Mouse (Mus musculus) T-helper 2 cell (primary cell): ENCODE data around the gene Rtn4rl1.

ENCODE experiments used
- in situ Hi-C: fragments of 300-600 bp; cut with MboI, MseI; formaldehyde crosslinking; loops from one replicate; pipeline ENCODE4 v1.15.1; 2025; ENCODE audit warnings: high pct_unique_total_duplicates

Gene Rtn4rl1

DNA sequence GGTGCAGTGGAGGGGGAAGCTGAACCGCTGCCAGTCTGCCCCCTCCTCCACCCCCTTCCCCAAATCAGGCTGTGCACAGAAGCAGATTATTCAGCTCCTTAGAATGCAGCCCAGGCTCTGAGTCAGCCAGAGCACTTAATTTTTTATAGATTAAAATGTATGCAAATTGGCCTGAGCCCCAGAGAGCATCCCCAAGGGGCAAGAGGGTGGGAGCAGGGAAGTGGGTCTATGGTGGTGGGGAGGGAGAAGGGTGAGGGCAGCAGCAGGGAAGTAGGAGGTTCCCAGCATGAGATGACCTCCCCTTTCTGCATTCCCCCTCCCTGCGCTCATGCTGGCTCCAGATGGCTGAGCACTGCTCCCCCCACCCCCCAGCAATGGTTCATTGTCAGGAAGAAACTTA is 8.6 kb upstream of the Rtn4rl1 start:
- in situ Hi-C loops, result loop anchor here (5.0 kb wide), 2 partner anchors 42 to 102 kb away; no protein-coding TSS in a partner anchor

DNA sequence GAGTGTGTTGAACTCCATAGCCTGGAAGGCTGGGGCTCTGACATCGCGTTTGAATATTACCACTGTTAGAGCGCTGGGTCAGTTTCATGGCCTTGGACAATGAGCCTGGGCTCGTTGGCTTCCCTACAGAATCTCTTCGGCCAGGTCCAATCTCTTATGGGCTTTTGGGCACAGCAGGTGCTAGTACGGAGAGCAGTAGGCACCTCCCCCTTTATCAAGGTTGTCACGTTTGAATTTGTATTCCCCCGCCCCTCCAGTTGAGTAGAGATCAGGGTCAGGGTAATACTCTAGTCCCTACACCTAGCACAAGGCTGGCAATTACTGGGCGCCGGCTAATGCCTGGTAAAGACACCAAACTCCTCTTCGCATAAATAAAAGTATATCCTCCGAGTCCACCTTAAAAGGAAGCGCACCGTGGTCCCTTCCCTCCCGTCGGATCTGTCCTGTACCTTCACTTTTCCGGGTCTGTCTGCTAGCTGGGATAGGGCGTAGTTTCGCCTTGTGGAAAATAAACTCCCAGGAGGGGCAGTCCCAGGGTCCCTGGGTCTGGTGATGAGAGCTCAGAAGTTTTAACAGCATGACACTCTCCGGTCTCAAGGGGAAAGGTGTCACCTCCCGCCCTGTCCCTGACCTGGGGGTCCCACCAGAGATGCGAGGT is 3.7 kb upstream of the Rtn4rl1 start:
- in situ Hi-C loops, result no loop called here

DNA sequence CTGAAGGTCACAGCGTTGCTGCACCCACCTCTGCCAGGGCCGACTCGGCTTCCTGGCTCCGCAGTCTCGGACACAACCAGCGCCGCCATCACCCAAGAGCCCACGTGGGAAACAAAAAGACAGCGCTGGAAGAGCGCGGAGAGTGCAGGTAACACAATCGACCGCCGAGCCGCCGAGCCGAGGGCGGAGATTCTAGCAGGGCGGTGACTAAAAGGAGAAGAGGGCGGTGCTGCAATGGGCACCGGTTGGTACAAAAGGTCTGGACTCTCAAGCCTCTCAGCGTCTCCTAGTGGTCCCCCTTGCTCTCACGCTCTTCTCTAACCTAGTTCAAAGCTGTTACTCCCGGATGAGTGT is 3.2 kb upstream of the Rtn4rl1 start:
- in situ Hi-C loops, result no loop called here

DNA sequence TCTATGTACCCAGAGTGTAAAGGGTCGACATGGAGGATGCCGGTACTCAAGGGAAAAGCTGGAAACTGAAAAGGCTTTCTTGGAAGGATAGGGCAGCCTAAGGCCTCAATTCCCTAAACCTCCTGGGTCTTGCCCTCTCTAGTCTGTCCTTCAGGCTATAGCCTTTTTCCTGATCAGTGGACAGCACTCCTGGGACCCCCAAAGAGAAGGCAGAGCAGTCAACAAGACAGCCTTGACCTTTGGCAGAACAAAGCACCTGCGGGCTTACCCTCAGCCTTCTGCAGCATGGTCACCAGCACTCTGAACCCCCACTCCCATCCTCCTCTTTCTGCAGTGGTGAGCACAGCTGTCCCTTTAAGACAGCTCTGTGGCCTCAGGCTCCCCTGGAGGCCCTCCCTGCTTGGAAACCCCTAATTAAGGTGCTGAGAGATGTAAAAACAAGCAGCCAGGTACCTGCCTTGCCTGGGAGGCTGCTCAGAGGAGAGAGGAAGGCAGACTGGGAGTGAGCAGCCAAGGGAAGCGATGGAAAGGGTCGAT is 2.6 kb upstream of the Rtn4rl1 start, which contains the start of gene Dph1:
Gene Dph1, minus strand, starts transcription at position 337 of the 537 bp plus-strand sequence.
- in situ Hi-C loops, result no loop called here

DNA sequence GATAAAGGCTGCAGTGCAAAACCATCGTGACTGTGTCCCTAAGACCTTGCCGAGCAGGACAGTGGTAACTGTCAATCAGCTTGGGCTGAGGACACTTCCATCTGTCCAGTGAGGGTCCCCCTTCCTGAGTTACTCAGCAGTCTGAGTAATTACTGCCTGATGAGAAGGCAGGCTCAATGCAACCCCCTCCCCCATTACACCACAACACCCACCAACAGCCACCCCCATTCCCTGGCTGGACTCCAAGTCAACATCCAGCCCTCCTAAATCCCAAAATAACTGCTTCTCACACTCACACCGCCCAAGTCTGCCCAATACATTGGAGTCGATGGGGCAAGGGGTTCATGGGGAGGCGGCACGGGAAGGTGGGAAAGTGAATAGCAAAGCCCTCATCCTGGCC is 1.7 kb upstream of the Rtn4rl1 start:
- in situ Hi-C loops, result no loop called here

DNA sequence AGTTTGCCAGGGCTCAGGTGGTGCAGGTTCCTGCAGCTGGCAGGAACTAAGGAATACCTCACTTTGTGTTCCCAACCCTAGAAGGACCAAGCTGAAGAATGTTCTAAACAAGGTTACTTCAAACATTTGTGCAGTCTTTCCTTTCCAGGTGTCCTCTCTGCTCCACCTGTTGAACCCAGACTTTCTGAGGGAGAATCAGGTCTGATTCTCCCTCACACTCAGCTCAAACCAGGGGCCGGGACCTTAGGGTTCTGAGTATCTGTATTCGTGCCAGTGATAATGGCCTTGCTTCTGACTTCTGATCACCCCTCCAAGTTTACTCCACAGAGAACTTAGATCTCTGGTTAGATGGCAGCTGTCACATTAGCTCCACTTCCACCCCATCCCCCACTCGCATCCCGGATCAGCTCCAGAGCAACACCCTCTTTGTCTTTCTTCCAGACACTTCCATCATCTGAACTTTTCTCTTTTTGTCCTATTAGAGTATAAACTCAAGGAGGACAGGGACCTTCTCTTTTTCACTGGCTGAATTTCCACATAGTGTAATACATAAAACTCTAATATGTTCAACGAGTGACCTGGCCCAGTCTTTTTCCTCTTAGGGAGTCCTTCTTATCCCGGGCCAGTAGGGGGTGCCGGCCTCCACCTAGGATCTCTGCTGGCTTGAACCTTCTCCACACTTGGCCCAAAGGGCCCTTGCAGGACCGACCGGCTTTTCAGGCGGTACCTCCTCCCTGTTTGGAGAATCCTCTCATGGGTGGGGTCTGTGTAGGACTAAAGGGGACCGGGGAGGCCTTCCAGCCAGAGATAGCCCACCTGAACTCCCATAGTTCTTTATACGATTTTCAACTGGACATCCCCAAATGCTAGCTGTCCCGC is 1.0 kb upstream of the Rtn4rl1 start:
- in situ Hi-C loops, result no loop called here

DNA sequence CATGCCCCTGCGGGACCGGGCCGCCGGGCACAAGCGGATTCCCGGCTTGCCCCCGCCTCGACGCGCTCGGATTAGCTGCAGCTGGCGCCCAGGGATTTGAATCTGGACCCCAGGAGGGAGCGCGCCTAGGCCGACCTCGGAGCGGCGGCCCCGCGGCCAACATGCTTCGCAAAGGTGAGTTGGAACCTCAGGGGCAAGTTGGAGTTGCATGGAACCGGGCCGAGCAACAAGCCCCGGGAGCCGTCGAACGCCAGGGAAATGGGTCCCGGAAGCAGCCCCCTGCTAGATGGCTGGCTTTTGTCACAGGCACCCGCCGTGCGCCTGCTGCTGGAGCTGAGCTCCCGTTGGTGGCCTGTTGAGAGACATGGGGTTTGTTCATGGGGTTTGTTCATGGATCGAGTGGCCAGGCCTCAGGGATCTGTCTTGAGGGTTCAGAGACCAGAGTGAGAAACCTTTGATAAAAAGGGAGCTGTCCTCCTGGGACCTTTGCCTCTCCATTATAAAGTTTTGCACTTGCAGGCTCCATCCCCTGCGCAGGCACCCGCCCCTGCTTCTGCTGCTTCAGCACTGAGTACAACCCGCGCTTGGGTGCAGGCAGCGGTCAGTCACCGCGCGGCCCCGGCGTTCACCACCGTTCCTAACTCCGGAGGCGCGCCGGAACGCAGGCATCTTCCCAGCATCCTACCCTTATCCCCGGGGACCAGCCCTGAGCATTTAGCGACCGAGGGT is 702 bp downstream of the Rtn4rl1 start:
- in situ Hi-C loops, result no loop called here

DNA sequence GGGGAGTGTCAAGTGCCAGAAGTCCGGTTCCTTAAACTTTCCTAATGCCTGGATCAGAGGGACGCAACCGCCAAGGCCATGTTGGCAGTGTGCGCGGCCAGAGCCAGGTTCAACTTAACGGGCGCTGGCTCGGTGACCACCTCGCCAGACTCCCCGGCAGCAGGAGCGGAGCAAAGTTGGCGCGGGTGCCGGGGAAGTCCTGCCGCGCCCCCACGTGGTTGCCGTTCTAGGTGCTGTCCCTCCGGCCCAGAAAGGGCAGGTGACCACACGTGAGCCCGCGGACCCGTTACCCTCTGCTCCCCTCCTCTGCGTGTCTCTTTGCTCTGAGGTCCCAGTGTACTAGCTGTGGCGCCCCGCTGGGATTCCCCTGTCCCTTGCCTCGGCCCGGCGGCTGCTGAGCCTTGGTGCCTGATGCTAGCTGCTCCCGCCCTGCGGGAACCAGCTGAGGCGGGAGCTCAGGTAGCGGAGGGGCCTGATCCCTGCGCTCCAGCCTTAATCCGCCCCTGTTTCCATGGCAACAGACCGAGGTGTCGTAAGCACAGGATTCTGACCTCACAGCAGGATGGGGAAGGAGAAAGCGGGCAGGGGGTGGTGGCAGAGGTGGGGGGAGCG is 1.4 kb downstream of the Rtn4rl1 start:
- in situ Hi-C loops, result no loop called here

DNA sequence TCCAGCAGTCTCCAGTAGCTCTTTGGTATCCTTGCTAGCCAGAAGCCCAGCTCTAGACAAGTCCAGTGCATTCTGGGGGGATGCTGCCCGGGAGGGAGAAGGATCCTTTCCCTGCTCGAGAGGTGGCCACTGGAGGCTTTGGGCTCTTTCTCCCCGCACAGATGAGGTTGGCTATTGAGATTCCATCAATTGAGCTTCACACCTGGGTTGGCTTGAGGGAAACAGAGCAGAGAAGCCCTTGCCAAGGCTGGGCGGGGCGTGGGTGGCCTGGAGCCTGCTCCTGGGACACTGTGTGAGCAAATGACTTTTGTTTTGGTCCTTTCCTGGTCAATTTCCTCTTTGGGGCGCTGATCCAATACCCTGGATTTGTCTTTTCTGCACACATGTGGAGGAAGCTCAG is 2.5 kb downstream of the Rtn4rl1 start:
- in situ Hi-C loops, result no loop called here

DNA sequence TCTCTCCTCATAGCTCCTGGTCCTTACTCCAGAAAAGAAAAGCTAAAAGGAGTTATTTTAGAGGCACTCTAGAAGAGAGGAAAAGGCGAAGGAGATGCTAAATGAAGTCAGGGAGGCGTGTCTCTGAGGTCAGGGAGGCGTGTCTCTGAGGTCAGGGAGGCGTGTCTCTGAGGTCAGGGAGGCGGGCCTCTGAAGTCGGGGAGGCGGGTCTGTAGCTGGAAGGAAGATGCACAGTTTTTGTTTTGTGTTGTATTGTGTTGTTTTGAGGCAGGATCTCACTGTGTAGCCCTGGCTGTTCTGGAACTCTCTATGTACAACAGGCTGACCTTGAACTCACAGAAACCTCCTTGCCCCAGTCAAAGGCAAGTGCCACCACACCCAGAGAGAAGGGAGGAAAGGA is 4.4 kb downstream of the Rtn4rl1 start:
- in situ Hi-C loops, result no loop called here

DNA sequence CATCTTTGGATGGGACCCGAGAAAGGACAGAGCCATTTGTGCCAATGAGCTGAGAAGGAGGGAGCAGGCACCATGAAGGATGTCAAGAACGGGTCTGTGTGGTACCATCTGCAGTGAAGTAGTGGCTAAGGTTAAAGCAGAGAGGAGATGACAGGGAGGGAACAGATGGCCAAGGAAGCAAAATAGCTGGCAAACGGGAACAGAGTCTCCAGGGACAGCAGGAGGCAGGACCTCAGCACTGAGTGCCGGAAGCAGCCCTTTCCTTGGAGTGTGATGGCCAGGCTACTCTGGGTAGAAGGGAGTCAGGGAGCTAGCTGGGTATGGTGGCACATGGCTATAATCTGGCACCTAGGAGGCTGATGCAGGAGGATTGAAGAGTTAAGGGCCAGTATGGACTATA is 5.2 kb downstream of the Rtn4rl1 start:
- in situ Hi-C loops, result no loop called here

DNA sequence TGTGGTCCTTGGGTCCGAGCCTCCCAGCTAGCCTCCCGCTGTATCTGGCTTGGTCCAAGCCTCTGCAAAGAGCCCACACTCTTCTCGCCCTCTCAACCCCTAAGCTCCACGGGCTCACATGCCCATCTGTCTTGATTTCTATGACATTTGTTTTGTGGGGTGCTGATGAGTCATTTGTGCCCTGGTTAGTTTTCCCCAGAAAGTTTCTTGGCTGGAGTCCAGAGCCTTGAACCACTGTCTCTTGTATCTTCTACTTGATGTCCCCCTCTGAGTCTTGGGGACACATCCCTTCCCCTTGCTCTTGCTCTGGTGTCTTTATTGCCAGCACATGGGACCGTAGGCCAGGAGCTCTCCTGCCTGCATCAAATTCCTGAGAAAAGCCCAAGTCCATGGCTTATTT is 6.4 kb downstream of the Rtn4rl1 start:
- in situ Hi-C loops, result no loop called here

DNA sequence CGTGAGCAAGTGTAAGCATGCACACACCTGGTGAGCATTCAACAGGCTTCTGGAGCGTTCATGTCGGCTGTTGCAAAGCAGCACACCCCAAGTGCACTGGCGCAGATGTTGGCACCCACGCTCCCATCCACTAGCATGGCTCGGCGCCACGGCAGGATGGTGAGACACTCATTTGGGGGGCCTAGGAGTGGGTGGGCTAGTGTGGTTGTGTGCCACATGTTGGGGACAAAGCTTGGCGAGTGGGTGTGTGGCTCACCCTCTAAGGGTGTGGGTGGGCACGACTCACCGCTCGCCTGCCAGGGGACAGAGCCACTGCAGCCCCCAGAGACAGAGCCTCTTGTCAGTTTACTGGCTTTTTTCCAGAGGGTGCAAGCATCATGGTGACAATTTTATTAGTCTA is 7.4 kb downstream of the Rtn4rl1 start:
- in situ Hi-C loops, result no loop called here

DNA sequence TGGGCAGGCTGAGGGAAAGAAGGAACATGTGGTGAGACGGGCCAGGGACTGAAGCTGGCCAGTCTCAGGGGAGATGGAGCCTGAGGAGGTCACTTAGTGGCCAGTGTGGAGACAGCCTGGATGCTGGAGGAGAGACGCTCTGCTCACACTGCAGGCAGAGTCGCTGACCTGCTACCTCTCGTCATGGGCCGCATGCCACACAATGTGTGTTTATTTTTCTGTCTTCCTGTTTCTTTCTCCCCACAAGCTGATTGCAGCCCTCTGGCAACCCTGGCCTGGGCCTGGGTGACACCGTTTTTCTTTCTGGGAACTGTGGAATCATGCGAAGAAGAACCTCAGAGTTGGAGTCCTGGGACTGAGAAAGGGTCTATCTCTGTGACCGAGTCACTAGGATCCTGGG is 8.1 kb downstream of the Rtn4rl1 start:
- in situ Hi-C loops, result no loop called here

DNA sequence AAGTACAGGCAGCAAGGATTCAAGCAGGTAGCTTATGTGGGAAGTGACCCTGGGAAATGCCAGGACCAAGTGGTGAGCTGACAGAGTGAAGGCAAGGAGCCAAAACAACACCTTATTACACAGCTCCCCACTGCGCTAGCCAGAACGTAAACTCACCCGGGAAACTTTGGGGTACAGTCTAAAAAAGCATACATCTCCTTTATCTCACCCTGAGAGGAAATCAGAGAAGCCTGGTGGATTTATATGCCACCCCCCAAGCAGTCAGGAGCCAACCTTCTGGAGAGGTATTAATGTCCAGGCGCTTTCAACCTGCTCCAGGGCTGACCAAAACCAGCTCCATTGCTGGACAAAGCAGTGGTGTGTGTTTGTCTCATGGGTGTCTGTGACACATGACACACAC is 10.3 kb downstream of the Rtn4rl1 start:
- in situ Hi-C loops, result no loop called here

DNA sequence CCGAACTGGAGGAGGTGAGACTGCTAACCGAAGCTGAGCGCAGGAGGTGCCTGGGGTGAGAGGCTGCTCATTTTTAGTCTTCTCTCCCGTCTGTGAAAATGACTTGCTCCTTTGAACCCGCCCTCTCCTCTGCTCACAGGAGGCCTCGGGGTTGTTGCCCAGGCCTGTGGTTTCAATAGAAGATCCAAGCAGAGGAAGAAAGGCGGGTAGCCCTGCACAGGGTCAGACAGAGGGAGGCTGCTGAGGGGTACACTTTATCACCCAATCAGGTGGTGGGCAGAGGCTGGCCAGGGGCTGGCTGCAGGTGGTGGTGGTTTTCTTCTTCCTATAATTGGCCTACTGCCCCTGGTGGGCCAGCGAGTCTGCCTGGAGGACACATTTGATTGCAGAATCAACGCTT is 10.9 kb downstream of the Rtn4rl1 start:
- in situ Hi-C loops, result no loop called here

DNA sequence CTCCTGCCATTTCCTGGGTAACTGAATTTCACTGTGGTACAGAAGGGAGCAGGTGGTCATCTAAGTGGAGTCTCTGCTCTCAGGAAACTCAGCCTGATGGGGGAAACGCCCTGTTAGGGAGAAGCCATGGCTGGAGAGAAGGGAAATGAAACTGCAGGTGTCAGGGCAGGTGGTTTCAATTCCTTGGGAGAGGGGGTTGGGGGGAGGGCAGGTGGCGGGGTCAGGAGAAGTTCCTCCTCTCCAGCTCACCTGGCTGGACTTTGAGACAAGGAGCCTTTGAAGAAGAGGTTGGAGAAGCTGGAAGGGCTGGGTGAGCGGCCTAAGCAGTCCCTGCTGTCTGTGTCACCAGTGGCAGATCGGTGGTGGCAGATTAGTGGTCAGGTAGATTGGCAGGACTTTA is 12.8 kb downstream of the Rtn4rl1 start:
- in situ Hi-C loops, result no loop called here

DNA sequence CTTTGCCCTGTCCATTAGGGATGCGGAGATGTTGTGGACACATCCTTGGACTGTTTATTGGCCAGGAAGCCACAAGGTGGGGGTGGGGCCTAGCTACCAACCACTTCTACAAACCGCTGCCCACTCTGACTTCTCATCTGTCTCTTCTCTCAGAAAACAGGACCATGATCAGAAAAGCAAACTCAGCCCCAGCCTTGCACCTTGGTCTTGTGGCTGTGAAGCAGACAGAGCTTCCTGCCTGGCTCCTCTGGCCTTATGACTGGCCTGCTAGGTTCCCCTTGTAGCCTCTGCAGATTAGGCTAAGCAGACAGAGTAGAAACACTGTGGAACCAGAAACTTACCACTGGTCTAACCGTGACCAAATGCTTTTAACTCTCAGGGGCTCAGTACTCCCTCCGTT is 15.8 kb downstream of the Rtn4rl1 start:
- in situ Hi-C loops, result no loop called here

DNA sequence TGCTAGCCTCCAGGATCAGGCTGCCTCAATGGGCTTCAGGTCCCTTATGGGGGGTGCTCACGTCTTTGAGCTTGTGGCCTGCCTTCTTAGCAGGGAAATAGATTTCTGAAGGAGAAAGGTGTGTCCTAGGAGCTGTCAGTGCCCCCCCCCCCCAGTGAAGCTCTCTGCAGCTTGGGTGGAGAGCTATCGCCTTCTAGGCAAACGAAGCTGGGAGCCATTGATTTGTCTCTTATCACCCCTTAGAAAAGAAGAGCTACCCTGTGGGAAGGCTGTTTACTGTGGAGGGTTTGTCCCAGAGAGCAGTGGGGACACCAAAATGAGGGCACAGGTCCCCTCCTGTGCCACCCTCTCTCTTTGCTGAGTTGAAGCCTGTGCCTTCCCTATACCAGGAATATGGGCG is 16.5 kb downstream of the Rtn4rl1 start:
- in situ Hi-C loops, result no loop called here

DNA sequence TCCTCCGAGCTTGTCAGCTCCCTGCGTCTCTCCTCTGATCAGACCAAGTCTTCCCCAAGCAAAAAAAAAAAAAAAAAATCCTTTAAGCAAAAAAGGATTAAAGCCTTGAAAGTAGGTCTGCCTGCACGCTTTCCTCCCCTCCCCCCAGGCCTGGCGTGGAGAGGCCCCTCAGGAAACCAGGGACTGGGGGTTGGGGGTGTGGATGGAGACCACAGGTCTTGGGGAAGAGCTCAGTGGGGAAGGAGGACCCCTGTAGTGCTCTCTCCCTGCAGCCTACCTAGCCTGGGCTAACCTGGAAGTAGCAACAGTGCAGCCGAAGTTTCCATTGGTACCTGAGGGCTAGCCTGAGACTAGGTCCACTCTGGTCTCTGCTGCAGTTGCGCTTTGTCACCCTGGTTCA is 17.2 kb downstream of the Rtn4rl1 start:
- in situ Hi-C loops, result no loop called here

DNA sequence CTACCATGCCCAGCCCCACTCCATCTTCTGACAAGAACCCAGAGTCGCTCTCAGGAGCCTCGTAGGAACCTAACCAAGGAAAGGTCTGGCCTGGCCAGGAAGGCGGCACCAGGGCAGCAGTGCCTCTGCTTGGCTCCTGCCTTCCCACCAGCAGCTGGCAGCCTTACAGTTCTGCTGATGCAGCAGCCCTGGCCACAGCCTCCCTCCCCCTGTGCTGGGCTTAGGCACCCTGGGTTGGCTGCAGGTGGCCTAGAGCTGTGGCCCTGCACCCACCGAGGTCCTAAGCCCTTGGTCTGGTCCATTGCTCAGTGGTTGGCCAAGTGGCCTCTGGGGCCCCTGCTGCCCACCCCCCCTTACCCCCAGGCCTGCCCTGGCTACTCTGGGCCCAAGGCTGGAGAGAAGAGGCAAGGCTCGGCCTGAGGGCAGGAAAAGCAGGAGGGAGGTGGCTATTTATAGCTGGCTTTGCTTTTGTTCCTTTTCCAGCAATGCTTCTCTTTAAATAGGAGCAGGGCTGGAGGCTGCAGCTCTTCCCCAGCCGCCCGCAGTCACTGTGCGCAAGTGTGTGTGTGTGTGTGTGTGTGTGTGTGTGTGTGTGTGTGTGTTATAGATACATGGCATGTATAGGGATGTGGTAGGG is 18.6 kb downstream of the Rtn4rl1 start:
- in situ Hi-C loops, result no loop called here
